Mouse (Mus musculus) limb, embryonic 11.5 days (tissue): ENCODE results near the gene Slc48a1. TPM values are rescaled to one million over a fixed set of nuclear protein-coding genes. Genes with fewer than 3 reads are reported as not detected.

Experiments
- ATAC-seq: fragments of 200-750 bp; cut with Nextera tagmentation; 2 replicates; pipeline ENCODE4 v1.8.0; 2017; ENCODE audit warnings: low read depth; ENCODE audit not compliant: insufficient number of reproducible peaks, low FRiP score, low TSS enrichment
- DNase-seq: peaks from one replicate; pipeline ENCODE4 v3.0.0-alpha.2; 2015; ENCODE audit warnings: low spot score
- H3K27ac ChIP-seq: fragments of 300-500 bp; sonication (generic); replicated peaks from 2 replicates; pipeline ENCODE4 v1.5.1; 2014; ENCODE audit warnings: low read depth, mild to moderate bottlenecking, low read length
- H3K27me3 ChIP-seq: fragments of 300-500 bp; sonication (generic); 2 replicates; pipeline ENCODE4 v1.6.1; 2014; ENCODE audit warnings: mild to moderate bottlenecking, low read length, mixed read lengths; ENCODE audit not compliant: control insufficient read depth, insufficient read depth
- H3K36me3 ChIP-seq: fragments of 300-500 bp; sonication (generic); 2 replicates; pipeline ENCODE4 v1.6.1; 2014; ENCODE audit warnings: mild to moderate bottlenecking, low read length, moderate library complexity, mixed read lengths; ENCODE audit not compliant: control insufficient read depth, insufficient read depth
- H3K4me1 ChIP-seq: fragments of 300-500 bp; sonication (generic); 2 replicates; pipeline ENCODE4 v1.6.1; 2014; ENCODE audit warnings: low read length, mixed read lengths; ENCODE audit not compliant: control insufficient read depth, insufficient read depth
- H3K4me2 ChIP-seq: fragments of 300-500 bp; sonication (generic); 2 replicates; pipeline ENCODE4 v1.6.1; 2014; ENCODE audit warnings: low read depth, mild to moderate bottlenecking, moderate library complexity; ENCODE audit not compliant: severe bottlenecking
- H3K4me3 ChIP-seq: fragments of 300-500 bp; sonication (generic); 2 replicates; pipeline ENCODE4 v1.5.1; 2014; ENCODE audit warnings: low read depth, low read length
- H3K9ac ChIP-seq: fragments of 300-500 bp; sonication (generic); 2 replicates; pipeline ENCODE4 v1.6.1; 2014; ENCODE audit warnings: mild to moderate bottlenecking, low read length
- H3K9me3 ChIP-seq: fragments of 300-500 bp; sonication (generic); 2 replicates; pipeline ENCODE4 v1.6.1; 2016; ENCODE audit warnings: low read length; ENCODE audit not compliant: control insufficient read depth
- WGBS: fragments of 180-500 bp; shearing (Covaris S2); extraction: QIAGEN DNeasy Blood & Tissue Kit; methylation state at CpG from one replicate; pipeline ENCODE4 v1.1.7; 2014; 5-methylcytosine and 5-hydroxymethylcytosine counted together
- polyA plus RNA-seq: library from polyadenylated mRNA; unstranded; fragments of >200 nt; fragmentation: Nextera tagmentation; extraction: Ambion mirVana; gene quantifications from 2 replicates; pipeline ENCODE4 v1.2.1, GENCODE M21; 2014

Gene Slc48a1
- polyA plus RNA-seq, 1 experiment from 2014 or later, result 20.0 TPM

GRCm38 (mm10) chr15:97808532-97808931 lies 30.2 kb downstream of the Slc48a1 start:
- no peak for ATAC-seq
- Histone ChIP-seq H3K4me1 (peaks cover 5% of the 10 kb centered on the region), H3K9me3 (no peaks in the 10 kb centered on the region), H3K4me3 (no peak overlapping the region), H3K36me3 (peaks cover 14% of the 10 kb centered on the region), H3K27ac (no peak overlapping the region), H3K27me3 (no peaks in the 10 kb centered on the region), H3K4me2 (no peak overlapping the region), H3K9ac (no peak overlapping the region)
- no peak for DNase-seq
- WGBS, result 81% methylated on average over 14 of the region's 14 CpGs

- H3K4me1 ChIP-seq, result peaks cover 5% of the 10 kb centered on the region
- H3K27me3 ChIP-seq, result no peaks in the 10 kb centered on the region
- 81% methylated on average over 14 of the region's 14 CpGs for WGBS
- no peak overlapping the region for H3K9ac ChIP-seq
- H3K27ac ChIP-seq, result no peak overlapping the region
- peaks cover 14% of the 10 kb centered on the region for H3K36me3 ChIP-seq
- ATAC-seq (no peak), DNase-seq (no peak)
- H3K4me2 ChIP-seq, result no peak overlapping the region
- H3K4me3 ChIP-seq, result no peak overlapping the region
- H3K9me3 ChIP-seq, result no peaks in the 10 kb centered on the region
These were observed 30.9 kb downstream of the Slc48a1 start for GRCm38 (mm10) chr15:97809206-97809605.

GRCm38 (mm10) chr15:97809942-97810341 lies 31.6 kb downstream of the Slc48a1 start:
- WGBS, result 89% methylated on average over 5 of the region's 5 CpGs
- DNase-seq (no peak), ATAC-seq (no peak)
- Histone ChIP-seq H3K9me3 (no peaks in the 10 kb centered on the region), H3K36me3 (peaks cover 14% of the 10 kb centered on the region), H3K27me3 (no peaks in the 10 kb centered on the region), H3K4me2 (no peak overlapping the region), H3K27ac (no peak overlapping the region), H3K9ac (no peak overlapping the region), H3K4me3 (no peak overlapping the region), H3K4me1 (peaks cover 8% of the 10 kb centered on the region)

- H3K9me3 ChIP-seq, result no peaks in the 10 kb centered on the region
- no peak overlapping the region for H3K9ac ChIP-seq
- DNase-seq, result no peak
- H3K4me1 ChIP-seq, result peaks cover 10% of the 10 kb centered on the region
- no peak overlapping the region for H3K27ac ChIP-seq
- no peak overlapping the region for H3K4me2 ChIP-seq
- no peak overlapping the region for H3K4me3 ChIP-seq
- H3K27me3 ChIP-seq, result no peaks in the 10 kb centered on the region
- no peak for ATAC-seq
- WGBS, result 90% methylated on average over 5 of the region's 5 CpGs
- peaks cover 14% of the 10 kb centered on the region for H3K36me3 ChIP-seq
These were observed 32.1 kb downstream of the Slc48a1 start for GRCm38 (mm10) chr15:97810399-97810798.

- WGBS, result 92% methylated on average over 9 of the region's 9 CpGs
- Histone ChIP-seq H3K4me3 (no peak overlapping the region), H3K36me3 (peaks cover 14% of the 10 kb centered on the region)
These were observed 33.0 kb downstream of the Slc48a1 start for GRCm38 (mm10) chr15:97811307-97811706.

GRCm38 (mm10) chr15:97812126-97812525 lies 33.8 kb downstream of the Slc48a1 start:
- no peak overlapping the region for H3K9ac ChIP-seq
- H3K27ac ChIP-seq, result no peak overlapping the region
- no peak overlapping the region for H3K4me3 ChIP-seq
- no peak for ATAC-seq
- peaks cover 10% of the 10 kb centered on the region for H3K4me1 ChIP-seq
- DNase-seq, result no peak
- H3K27me3 ChIP-seq, result no peaks in the 10 kb centered on the region
- no peaks in the 10 kb centered on the region for H3K9me3 ChIP-seq
- H3K4me2 ChIP-seq, result no peak overlapping the region
- 81% methylated on average over 6 of the region's 6 CpGs for WGBS
- H3K36me3 ChIP-seq, result peaks cover 13% of the 10 kb centered on the region

More at GRCm38 (mm10) chr15:97811307-97811706, 33.0 kb downstream of the Slc48a1 start:
- H3K27me3 ChIP-seq, result no peaks in the 10 kb centered on the region
- DNase-seq (no peak), ATAC-seq (no peak)
- no peaks in the 10 kb centered on the region for H3K9me3 ChIP-seq
- no peak overlapping the region for H3K9ac ChIP-seq
- H3K4me2 ChIP-seq, result no peak overlapping the region
- H3K4me1 ChIP-seq, result peaks cover 10% of the 10 kb centered on the region
- H3K27ac ChIP-seq, result no peak overlapping the region

- H3K9me3 ChIP-seq, result no peaks in the 10 kb centered on the region
- H3K4me2 ChIP-seq, result no peak overlapping the region
- ATAC-seq (no peak), DNase-seq (no peak)
- H3K9ac ChIP-seq, result no peak overlapping the region
- peaks cover 10% of the 10 kb centered on the region for H3K4me1 ChIP-seq
- H3K4me3 ChIP-seq, result no peak overlapping the region
- 69% methylated on average over 7 of the region's 7 CpGs for WGBS
- H3K27ac ChIP-seq, result no peak overlapping the region
- H3K36me3 ChIP-seq, result peaks cover 9% of the 10 kb centered on the region
- no peaks in the 10 kb centered on the region for H3K27me3 ChIP-seq
These were observed 34.6 kb downstream of the Slc48a1 start for GRCm38 (mm10) chr15:97812875-97813274.

- Histone ChIP-seq H3K36me3 (peaks cover 7% of the 10 kb centered on the region), H3K4me1 (peaks cover 10% of the 10 kb centered on the region), H3K27me3 (no peaks in the 10 kb centered on the region), H3K9ac (no peak overlapping the region), H3K4me2 (no peak overlapping the region), H3K27ac (no peak overlapping the region), H3K9me3 (no peaks in the 10 kb centered on the region), H3K4me3 (no peak overlapping the region)
- DNase-seq (no peak), ATAC-seq (no peak)
- 66% methylated on average over 21 of the region's 21 CpGs for WGBS
These were observed 35.3 kb downstream of the Slc48a1 start for GRCm38 (mm10) chr15:97813452-97814204.

- Histone ChIP-seq H3K27me3 (no peaks in the 10 kb centered on the region), H3K4me3 (no peak overlapping the region), H3K27ac (no peak overlapping the region), H3K9ac (no peak overlapping the region), H3K4me1 (peaks cover 10% of the 10 kb centered on the region), H3K4me2 (no peak overlapping the region), H3K9me3 (no peaks in the 10 kb centered on the region), H3K36me3 (peaks cover 2% of the 10 kb centered on the region; the same call in 1 of the 2 replicates)
- DNase-seq (no peak), ATAC-seq (no peak)
- WGBS, result 56% methylated on average over 5 of the region's 5 CpGs
These were observed 36.4 kb downstream of the Slc48a1 start for GRCm38 (mm10) chr15:97814703-97815102.
